21 mouse cellular contexts compared by ENCODE assay signal in genomic region chr7:25799369-25799768, GRCm38 (mm10).
"Had no signal": no experiment of that assay in that cellular context is flagged by ENCODE, and none has a peak within 500 bp of the region (broad histone marks: within the 10 kb centered on the region; RNA-seq: fewer than 3 reads in every experiment).

No protein-coding gene starts in this region.

- H3K9me3 ChIP-seq: lung, embryonic 15.5 days; neural tube, embryonic 13.5 days; neural tube, embryonic 15.5 days; stomach, embryonic 15.5 days had no signal

- H3K27me3 ChIP-seq: lung, embryonic 15.5 days; neural tube, embryonic 13.5 days; neural tube, embryonic 15.5 days; stomach, embryonic 15.5 days had no signal

- H3K27ac ChIP-seq: lung, embryonic 15.5 days; macrophage; neural tube, embryonic 13.5 days; neural tube, embryonic 15.5 days; stomach, embryonic 15.5 days had no signal

- DNase-seq: liver, postnatal 0 days; lung, adult 2 months; lung, postnatal 14 days; lung, postnatal 36 days; midbrain, embryonic 14.5 days; retina, postnatal 1 day; right cerebral cortex, adult 18-20 months; right cerebral cortex, postnatal 25 days; thymus, adult 18-20 months; thymus, postnatal 14 days; thymus, postnatal 36 days had no signal

- H3K4me2 ChIP-seq: lung, embryonic 15.5 days; midbrain, embryonic 11.5 days; neural tube, embryonic 13.5 days; neural tube, embryonic 15.5 days; stomach, embryonic 15.5 days had no signal

- H3K36me3 ChIP-seq: lung, embryonic 15.5 days; neural tube, embryonic 13.5 days; neural tube, embryonic 15.5 days had no signal

- ATAC-seq: liver, postnatal 0 days; lung, postnatal 0 days; midbrain, embryonic 16.5 days had no signal

- H3K4me3 ChIP-seq: lung, embryonic 15.5 days; megakaryocyte, embryonic 14.5 days; myocyte; neural tube, embryonic 13.5 days; neural tube, embryonic 15.5 days; stomach, embryonic 15.5 days had no signal

- H3K9ac ChIP-seq: liver, postnatal 0 days; lung, embryonic 15.5 days; neural tube, embryonic 13.5 days; neural tube, embryonic 15.5 days; stomach, embryonic 15.5 days had no signal

- H3K4me1 ChIP-seq: neural tube, embryonic 13.5 days had no signal
